Mouse (Mus musculus) liver, embryonic 14.5 days (tissue): ENCODE data around the gene Cntd1.

Source experiments
- CTCF ChIP-seq: IDR thresholded peaks from 2 replicates; pipeline ENCODE4 v1.5.1; 2016; ENCODE audit warnings: antibody characterized with exemption, low read depth, control low read depth
- EP300 ChIP-seq: IDR thresholded peaks from 2 replicates; pipeline ENCODE4 v1.6.1; 2016; ENCODE audit warnings: antibody characterized with exemption, low read depth

- TF ChIP-seq CTCF (no peak), EP300 (no peak)
These were observed 40.7 kb upstream of the Cntd1 start for GRCm38 (mm10) chr11:101238071-101238647.
